Mouse (Mus musculus) G1E (cell line): ENCODE data around the gene Slc23a2. TPM values are rescaled to one million over a fixed set of nuclear protein-coding genes. Genes with fewer than 3 reads are reported as not detected.
A peak's percentile ranks its signal among the peaks of the same experiment; 100 is the strongest.

Source experiments
- ATAC-seq: 2 replicates; pipeline ENCODE4 v1.8.0; 2016; ENCODE audit warnings: mild to moderate bottlenecking; ENCODE audit not compliant: insufficient number of reproducible peaks, poor library complexity, low FRiP score, severe bottlenecking; ENCODE audit errors: extremely low read depth
- DNase-seq: peaks from one replicate; pipeline ENCODE4 v3.0.0; 2012; ENCODE audit warnings: low spot score
- H3K27me3 ChIP-seq: 2 replicates; pipeline ENCODE4 v1.6.1; 2012; ENCODE audit warnings: mild to moderate bottlenecking, low read length, inconsistent platforms; ENCODE audit not compliant: insufficient read depth
- H3K36me3 ChIP-seq: replicated peaks from 2 replicates; pipeline ENCODE3; 2012; ENCODE audit warnings: mild to moderate bottlenecking, inconsistent platforms
- H3K4me1 ChIP-seq: 2 replicates; pipeline ENCODE4 v1.6.1; 2012; ENCODE audit warnings: low read depth, low read length, inconsistent platforms, mixed read lengths; ENCODE audit not compliant: insufficient read depth
- H3K4me3 ChIP-seq: 2 replicates; pipeline ENCODE4 v1.5.1; 2012; ENCODE audit warnings: low read depth, mild to moderate bottlenecking, inconsistent platforms, low read length, moderate library complexity, mixed read lengths
- H3K9me3 ChIP-seq: replicated peaks from 2 replicates; pipeline ENCODE4 v1.6.1; 2012; ENCODE audit warnings: inconsistent platforms
- CTCF ChIP-seq: IDR thresholded peaks from 2 replicates; pipeline ENCODE4 v1.5.1; 2012; ENCODE audit warnings: low read depth, low read length, inconsistent platforms, mixed read lengths
- GATA1 ChIP-seq: IDR thresholded peaks from 2 replicates; pipeline ENCODE4 v1.6.1; 2012; ENCODE audit warnings: borderline replicate concordance, low read length, inconsistent platforms, mixed read lengths
- GATA2 ChIP-seq: IDR thresholded peaks from 2 replicates; pipeline ENCODE4 v1.6.1; 2012; ENCODE audit warnings: low read depth, low read length, inconsistent platforms, borderline replicate concordance
- POLR2AphosphoS5 ChIP-seq: IDR thresholded peaks from 2 replicates; pipeline ENCODE4 v1.6.1; 2012; ENCODE audit warnings: low read depth, low read length, inconsistent platforms; ENCODE audit not compliant: insufficient replicate concordance
- TAL1 ChIP-seq: conservative IDR thresholded peaks from 2 replicates; pipeline ENCODE4 v1.6.1; 2012; ENCODE audit warnings: low read depth, low read length, inconsistent platforms, mixed read lengths
- polyA plus RNA-seq: library from polyadenylated mRNA; stranded (reverse); fragments of >175 nt; gene quantifications from 2 replicates; pipeline ENCODE4 v1.2.3, GENCODE M21; 2012
- total RNA-seq, 2 experiments: library from RNA; stranded (forward) in 1 of 2; stranded (reverse) in 1 of 2; fragments of 200-1000 nt in 1 of 2; fragments of >200 nt in 1 of 2; fragmentation: Nextera tagmentation in 1 of 2; gene quantifications; 2 replicates each; pipeline ENCODE4 v1.2.3; 2014 to 2017

Gene Slc23a2
- 8.5 and 12.5 TPM in 2 replicates for total RNA-seq (2014; fragmentation: Nextera tagmentation)
- total RNA-seq (2017) = 6.9 and 13.4 TPM in 2 replicates
- 2.1 and 2.6 TPM in 2 replicates for polyA plus RNA-seq

- ATAC-seq = no peak
- Histone ChIP-seq H3K4me3 (peak within 1 kb of the TSS; percentile 81), H3K27me3 (peaks cover 23% of the 10 kb centered on the region), H3K9me3 (no peaks in the 10 kb centered on the region), H3K4me1 (peaks cover 27% of the 10 kb centered on the region), H3K36me3 (peaks cover 9% of the 10 kb centered on the region)
- no peak for TF ChIP-seq GATA1
- TF ChIP-seq CTCF = no peak
- no peak for TF ChIP-seq GATA2
- no peak for TF ChIP-seq TAL1
- TF ChIP-seq POLR2AphosphoS5 = no peak
- peak; percentile 67 for DNase-seq
These were observed at the start of gene Slc23a2 for GRCm38 (mm10) chr2:132144971-132145691. Slc23a2 (minus strand) TSS chr2:132145108.

GRCm38 (mm10) chr2:132190602-132191161 is 45.8 kb upstream of the Slc23a2 start:
- no peak overlapping the region for H3K4me3 ChIP-seq
- H3K9me3 ChIP-seq = no peaks in the 10 kb centered on the region
- H3K4me1 ChIP-seq = no peaks in the 10 kb centered on the region
- H3K36me3 ChIP-seq = no peaks in the 10 kb centered on the region
- ATAC-seq (no peak), DNase-seq (no peak)
- TF ChIP-seq POLR2AphosphoS5 (no peak), GATA2 (no peak), TAL1 (no peak), GATA1 (no peak), CTCF (no peak)
- H3K27me3 ChIP-seq = peaks cover 5% of the 10 kb centered on the region

GRCm38 (mm10) chr2:132183874-132184273 is 39.0 kb upstream of the Slc23a2 start:
- ATAC-seq = no peak
- Histone ChIP-seq H3K36me3 (no peaks in the 10 kb centered on the region), H3K4me1 (no peaks in the 10 kb centered on the region), H3K4me3 (no peak overlapping the region), H3K9me3 (no peaks in the 10 kb centered on the region), H3K27me3 (peaks cover 5% of the 10 kb centered on the region; the same call in 1 of the 2 replicates)
- TF ChIP-seq CTCF (no peak), GATA1 (no peak), GATA2 (no peak), POLR2AphosphoS5 (no peak)
- DNase-seq = no peak

GRCm38 (mm10) chr2:132180463-132181205 is 35.7 kb upstream of the Slc23a2 start:
- no peak for TF ChIP-seq TAL1
- H3K27me3 ChIP-seq = peaks cover 7% of the 10 kb centered on the region; the same call in 1 of the 2 replicates
- H3K4me1 ChIP-seq = no peaks in the 10 kb centered on the region; the same call in 1 of the 2 replicates
- ATAC-seq (no peak), DNase-seq (no peak)
- no peaks in the 10 kb centered on the region for H3K36me3 ChIP-seq
- no peaks in the 10 kb centered on the region for H3K9me3 ChIP-seq
- no peak overlapping the region for H3K4me3 ChIP-seq

- Histone ChIP-seq H3K4me3 (no peak overlapping the region), H3K4me1 (no peaks in the 10 kb centered on the region; the same call in 1 of the 2 replicates), H3K27me3 (peaks cover 2% of the 10 kb centered on the region; the same call in 1 of the 2 replicates), H3K36me3 (no peaks in the 10 kb centered on the region), H3K9me3 (no peaks in the 10 kb centered on the region)
- TF ChIP-seq CTCF = no peak
- TF ChIP-seq GATA1 = no peak
- no peak for TF ChIP-seq POLR2AphosphoS5
- no peak for TF ChIP-seq GATA2
- DNase-seq (no peak), ATAC-seq (no peak)
These were observed 34.5 kb upstream of the Slc23a2 start for GRCm38 (mm10) chr2:132179371-132179770.

- no peak for DNase-seq
- Histone ChIP-seq H3K4me1 (no peaks in the 10 kb centered on the region; the same call in 1 of the 2 replicates), H3K36me3 (no peaks in the 10 kb centered on the region), H3K9me3 (no peaks in the 10 kb centered on the region), H3K4me3 (no peak overlapping the region), H3K27me3 (peaks cover 2% of the 10 kb centered on the region; the same call in 1 of the 2 replicates)
- ATAC-seq = no peak
- TF ChIP-seq GATA1 (no peak), POLR2AphosphoS5 (no peak), CTCF (no peak), GATA2 (no peak), TAL1 (no peak)
These were observed 32.5 kb upstream of the Slc23a2 start for GRCm38 (mm10) chr2:132177406-132177805.
